Mouse (Mus musculus): Measurements from ENCODE around the gene Trak2.
"Not testable (repeated sequence)": the region's sequence is repeated elsewhere in the genome, so short reads cannot be mapped to it uniquely, and the experiment has no call there.

Trak2 gene

DNA sequence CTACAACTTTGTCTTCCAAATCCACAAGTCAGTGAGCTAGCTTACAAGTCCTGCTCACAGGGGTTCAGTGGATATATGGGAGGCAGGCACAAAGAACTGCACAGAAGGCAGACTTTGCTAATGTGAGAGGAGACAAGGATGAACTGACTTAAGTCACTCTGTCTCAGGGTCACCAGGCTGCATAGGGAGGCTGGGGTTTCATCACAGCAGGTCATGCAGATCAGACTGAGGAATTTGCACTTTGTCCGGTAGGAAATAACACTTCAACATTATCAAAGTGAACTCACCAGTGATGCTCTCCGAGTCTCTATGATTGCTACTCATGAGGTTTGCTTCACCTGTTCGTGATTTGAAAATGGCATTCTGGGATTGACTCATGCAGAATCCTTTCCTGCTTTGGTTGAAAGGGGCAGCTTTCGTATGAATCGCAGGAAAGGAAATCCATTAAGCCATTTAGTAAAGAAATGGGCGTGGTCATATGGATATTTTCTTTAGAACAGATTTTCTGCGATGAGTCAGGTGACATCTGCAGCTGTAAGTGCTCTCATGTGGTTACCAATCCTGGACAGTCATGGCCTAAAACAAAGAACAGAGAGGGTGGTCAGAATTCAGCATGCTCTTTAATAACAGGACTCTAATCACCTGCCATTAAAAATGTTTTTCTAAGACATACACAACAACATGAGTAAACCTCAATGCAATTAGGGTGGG, 27.1 kb downstream of the Trak2 start:
- DNase-seq (ENCODE audit: low read depth, low spot score), result no peak
- H3K36me3 ChIP-seq (ENCODE audit: control insufficient read depth, insufficient read depth, low read length, poor library complexity, severe bottlenecking), result no peaks in the 10 kb centered on the region
- H3K27me3 ChIP-seq (ENCODE audit: control insufficient read depth, insufficient read depth, low read length, poor library complexity, severe bottlenecking), result no peaks in the 10 kb centered on the region

DNA sequence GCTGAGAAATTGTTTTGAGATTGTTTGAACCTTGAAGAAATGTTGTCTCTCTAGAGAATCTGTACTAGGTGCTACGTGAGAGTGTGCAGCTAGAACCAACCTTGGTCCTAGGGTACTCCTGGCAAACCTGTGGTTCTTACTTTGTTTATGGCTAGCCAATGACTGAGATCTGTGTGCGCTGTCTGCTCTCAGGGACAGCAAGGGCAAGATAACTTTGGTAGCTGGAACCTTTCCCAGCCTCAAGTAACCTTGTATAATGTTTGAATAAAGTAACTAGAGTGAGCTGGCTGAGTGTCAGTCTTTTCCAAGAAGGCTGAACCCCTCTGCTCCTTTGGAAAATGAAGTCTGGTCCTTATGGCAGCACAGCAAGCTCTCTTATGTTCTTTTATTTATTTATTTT, 27.7 kb downstream of the Trak2 start:
- H3K27me3 ChIP-seq (ENCODE audit: control insufficient read depth, insufficient read depth, low read length, poor library complexity, severe bottlenecking), result no peaks in the 10 kb centered on the region
- no peaks in the 10 kb centered on the region for H3K36me3 ChIP-seq (ENCODE audit: control insufficient read depth, insufficient read depth, low read length, poor library complexity, severe bottlenecking)
- no peak for DNase-seq (ENCODE audit: low read depth, low spot score)

DNA sequence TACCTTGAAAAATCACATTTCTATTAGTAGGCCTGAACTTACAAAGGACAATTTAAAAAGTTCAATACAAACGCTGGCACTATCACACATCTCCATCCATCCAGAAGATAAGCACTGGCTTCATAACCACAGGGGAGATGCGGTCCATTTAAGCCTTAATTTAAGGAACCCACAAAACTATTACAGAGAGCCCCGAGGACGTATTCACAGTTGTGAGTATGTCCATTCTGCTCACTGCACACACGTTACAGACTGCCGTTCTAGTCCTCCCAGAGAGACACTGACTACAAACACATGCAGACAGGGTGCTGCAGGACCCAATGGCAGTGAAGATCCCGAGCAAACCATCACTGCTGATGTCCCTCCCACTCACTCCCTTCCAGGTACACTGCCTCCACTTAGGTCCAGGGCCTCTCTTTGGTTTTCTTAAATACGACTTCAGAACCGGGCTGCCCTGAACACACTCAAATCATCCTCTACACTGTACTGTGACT, 35.6 kb downstream of the Trak2 start:
- peak; percentile 60 for DNase-seq (ENCODE audit: low read depth, low spot score)
- H3K27me3 ChIP-seq (ENCODE audit: control insufficient read depth, insufficient read depth, low read length, poor library complexity, severe bottlenecking), result no peaks in the 10 kb centered on the region

DNA sequence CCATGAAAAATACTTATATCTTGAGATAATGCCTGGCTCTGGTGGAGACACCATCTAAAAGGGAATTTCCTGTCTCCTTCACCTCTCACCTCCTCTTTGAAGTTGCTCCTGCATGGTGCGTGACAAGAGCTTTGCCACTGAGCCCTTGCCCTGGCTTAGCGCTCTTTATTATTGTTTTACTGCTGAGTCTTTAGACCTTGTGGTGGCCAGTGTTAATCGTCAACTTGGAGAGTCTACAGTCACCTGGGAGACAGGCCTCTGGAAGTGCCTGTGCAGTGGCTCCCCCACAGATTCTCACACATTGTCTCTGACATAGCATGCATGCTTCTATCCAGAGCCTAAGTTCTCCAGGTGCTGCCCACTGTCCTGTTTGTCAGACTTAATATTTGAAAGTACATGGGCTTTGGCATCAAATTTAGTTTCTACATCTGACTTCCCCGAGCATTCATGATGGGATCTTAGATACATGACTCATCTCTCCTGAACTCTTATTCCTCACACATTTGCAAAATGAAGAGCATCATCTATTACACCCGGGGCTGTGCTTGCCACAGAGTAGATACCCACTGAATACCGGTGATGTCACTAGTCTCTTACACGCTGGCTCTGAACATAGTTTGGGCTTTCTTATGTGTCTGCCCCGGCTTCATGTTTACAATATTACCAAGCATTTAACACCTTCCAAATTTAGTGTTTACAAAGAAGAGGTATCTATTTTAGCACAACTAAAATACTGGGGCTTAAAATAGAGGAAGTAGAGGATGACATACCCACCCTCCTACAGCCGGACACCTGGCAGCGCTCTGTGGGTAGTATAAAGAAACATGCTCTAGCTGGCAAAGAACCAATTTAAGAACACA, 36.3 kb downstream of the Trak2 start:
- DNase-seq (ENCODE audit: low read depth, low spot score), result no peak
- H3K27me3 ChIP-seq (ENCODE audit: control insufficient read depth, insufficient read depth, low read length, poor library complexity, severe bottlenecking), result no peaks in the 10 kb centered on the region
- 0 out of 2 replicates have a peak, but pooled peaks cover 4% of the 10 kb centered on the region for H3K36me3 ChIP-seq (ENCODE audit: control insufficient read depth, insufficient read depth, low read length, poor library complexity, severe bottlenecking)

More for the DNA sequence above, 35.6 kb downstream of the Trak2 start:
- 0 out of 2 replicates have a peak, but pooled peaks cover 4% of the 10 kb centered on the region for H3K36me3 ChIP-seq (ENCODE audit: control insufficient read depth, insufficient read depth, low read length, poor library complexity, severe bottlenecking)

DNA sequence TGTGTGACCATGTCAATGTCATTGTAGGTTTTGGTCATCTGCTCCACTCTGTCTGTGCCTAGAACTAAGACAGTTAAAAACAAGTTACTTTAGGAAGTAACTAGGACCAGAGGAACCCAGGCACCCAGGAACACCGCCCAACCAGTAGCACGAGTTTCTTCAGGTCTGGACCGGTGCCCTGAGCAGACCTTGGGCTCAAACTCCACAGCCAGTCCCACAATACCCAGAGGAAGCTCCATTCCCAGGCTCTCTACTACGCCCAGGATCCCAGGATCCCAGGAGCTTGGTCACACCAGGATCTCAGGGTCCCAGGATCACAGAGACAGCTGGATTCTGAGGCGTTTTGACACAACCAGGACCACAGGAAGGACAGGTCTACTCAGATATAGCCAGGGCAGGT, 46.6 kb downstream of the Trak2 start:
- Histone ChIP-seq H3K36me3 (ENCODE audit: control insufficient read depth, insufficient read depth, low read length, poor library complexity, severe bottlenecking) (no peaks in the 10 kb centered on the region; the same call in 1 of the 2 replicates), H3K27me3 (ENCODE audit: control insufficient read depth, insufficient read depth, low read length, poor library complexity, severe bottlenecking) (no peaks in the 10 kb centered on the region)
- no peak for DNase-seq (ENCODE audit: low read depth, low spot score)

DNA sequence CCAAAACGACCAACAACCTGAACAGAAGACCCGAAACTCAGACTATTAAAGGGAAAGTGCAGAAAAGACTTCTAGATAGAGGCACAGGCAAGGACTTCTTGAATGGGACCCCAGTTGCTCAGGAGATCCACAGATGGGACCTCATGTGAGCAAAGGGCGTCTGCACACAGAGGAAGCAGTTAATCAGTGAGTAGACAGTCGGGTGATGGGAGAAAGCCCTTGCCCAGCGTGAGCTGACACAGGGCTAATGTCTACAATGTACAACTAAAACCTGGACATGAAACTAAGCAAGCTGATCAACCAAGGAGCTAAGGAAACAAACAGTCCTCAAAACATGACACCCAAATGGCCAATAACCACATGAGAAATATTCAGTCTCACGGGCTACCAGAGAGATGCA, 55.7 kb downstream of the Trak2 start:
- H3K27me3 ChIP-seq (ENCODE audit: control insufficient read depth, insufficient read depth, low read length, poor library complexity, severe bottlenecking), result no peaks in the 10 kb centered on the region; the same call in 1 of the 2 replicates
- DNase-seq (ENCODE audit: low read depth, low spot score), result no peak
- H3K36me3 ChIP-seq (ENCODE audit: control insufficient read depth, insufficient read depth, low read length, poor library complexity, severe bottlenecking), result peaks cover 19% of the 10 kb centered on the region

DNA sequence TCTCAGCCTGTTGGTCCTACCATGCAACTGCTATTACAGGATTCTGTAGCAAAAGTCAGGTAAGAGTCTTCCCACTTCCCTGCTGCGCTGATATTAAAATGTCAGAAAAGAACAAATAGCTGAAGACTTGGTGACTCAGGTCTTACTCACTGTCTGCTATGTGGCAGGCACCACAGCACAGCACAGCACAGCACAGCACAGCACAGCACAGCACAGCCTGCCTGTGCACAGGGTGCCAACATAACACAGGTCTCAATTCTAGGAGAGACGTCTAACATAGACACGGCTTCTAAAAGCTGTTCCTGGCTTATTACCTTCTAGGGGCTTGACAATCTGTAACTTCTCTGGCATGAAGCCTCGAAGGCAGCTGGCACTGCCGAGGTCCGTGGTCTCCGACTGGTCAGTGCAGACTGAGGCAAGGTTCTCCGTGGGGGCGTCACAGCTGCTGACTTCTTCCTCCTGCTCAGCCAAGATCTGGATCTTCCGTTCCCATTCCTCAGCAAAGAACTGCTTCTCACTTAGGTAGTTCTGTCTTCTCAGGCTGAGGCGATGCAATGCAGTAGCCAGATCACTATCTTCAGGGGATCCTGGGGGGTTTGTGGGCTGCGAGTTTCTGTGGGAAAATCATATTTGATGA, 63.5 kb downstream of the Trak2 start:
- DNase-seq (ENCODE audit: low read depth, low spot score), result no peak
- Histone ChIP-seq H3K27me3 (ENCODE audit: control insufficient read depth, insufficient read depth, low read length, poor library complexity, severe bottlenecking) (no peaks in the 10 kb centered on the region), H3K36me3 (ENCODE audit: control insufficient read depth, insufficient read depth, low read length, poor library complexity, severe bottlenecking) (peaks cover 27% of the 10 kb centered on the region)

DNA sequence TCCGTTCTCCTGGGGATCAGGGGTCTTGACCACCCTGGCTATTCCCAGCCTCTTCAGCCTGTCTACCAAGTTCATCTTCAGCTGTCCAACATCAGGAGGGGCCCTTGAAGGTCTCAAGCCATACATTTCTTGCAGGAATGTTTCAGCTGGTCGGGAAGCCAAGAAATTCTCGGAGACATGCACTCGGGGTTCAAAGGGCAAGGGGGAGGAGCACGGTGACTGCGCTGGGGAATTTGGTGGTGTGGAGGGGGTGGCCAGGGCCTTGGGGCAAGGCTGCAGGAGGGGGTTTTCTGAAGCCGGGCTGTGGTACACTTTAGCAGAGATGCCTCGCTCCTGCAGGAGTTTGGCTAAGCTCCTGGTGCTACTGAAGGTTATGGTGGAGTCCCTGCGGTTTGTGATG, 69.5 kb downstream of the Trak2 start:
- DNase-seq (ENCODE audit: low read depth, low spot score), result no peak
- H3K36me3 ChIP-seq (ENCODE audit: control insufficient read depth, insufficient read depth, low read length, poor library complexity, severe bottlenecking), result peaks cover 19% of the 10 kb centered on the region
- H3K27me3 ChIP-seq (ENCODE audit: control insufficient read depth, insufficient read depth, low read length, poor library complexity, severe bottlenecking), result no peaks in the 10 kb centered on the region

DNA sequence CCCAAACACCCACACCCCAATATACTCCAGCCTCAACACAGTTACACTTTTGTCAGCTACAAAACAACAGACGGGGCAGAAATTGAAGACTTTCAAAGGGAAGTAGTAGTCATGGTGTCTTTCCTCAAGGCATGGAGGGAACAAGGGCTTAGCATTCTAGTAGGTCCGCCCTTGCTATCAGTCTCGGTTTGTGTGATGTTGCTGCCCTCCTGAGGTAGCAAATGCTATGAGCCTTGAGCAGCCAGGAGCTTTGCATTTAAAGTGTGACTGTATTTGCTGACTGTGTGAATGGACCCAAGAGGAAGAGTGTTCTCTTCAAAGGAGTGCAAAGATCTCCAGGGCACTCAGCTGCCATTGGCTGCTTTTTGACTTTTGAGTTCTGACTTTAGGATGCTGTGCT, 75.7 kb downstream of the Trak2 start:
- not testable (repeated sequence) for H3K36me3 ChIP-seq (ENCODE audit: control insufficient read depth, insufficient read depth, low read length, poor library complexity, severe bottlenecking)
- DNase-seq (ENCODE audit: low read depth, low spot score), result peak; percentile 84

DNA sequence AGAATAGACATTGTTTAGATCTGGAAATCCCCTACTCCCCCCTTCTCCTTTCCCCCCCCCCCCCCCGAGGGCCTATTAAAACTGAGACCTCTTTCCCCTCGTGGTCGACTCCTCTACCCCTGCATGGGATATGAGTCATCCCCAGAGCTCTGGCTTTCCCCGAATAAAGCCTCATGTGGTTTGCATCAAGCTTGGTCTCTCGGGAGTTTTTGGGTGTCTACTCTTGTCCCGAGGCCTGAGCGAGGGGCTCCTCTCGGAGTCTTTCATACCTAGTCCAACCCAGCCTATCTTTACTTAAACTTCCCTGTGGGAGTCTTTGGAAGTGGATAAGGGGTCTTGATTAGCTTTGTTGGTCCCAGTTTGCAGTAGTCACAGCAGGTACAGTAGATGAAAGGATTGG, 80.8 kb downstream of the Trak2 start:
- not testable (repeated sequence) for H3K27me3 ChIP-seq (ENCODE audit: control insufficient read depth, insufficient read depth, low read length, poor library complexity, severe bottlenecking); DNase-seq (ENCODE audit: low read depth, low spot score); H3K36me3 ChIP-seq (ENCODE audit: control insufficient read depth, insufficient read depth, low read length, poor library complexity, severe bottlenecking)

More for the DNA sequence above, 75.7 kb downstream of the Trak2 start:
- not testable (repeated sequence) for H3K27me3 ChIP-seq (ENCODE audit: control insufficient read depth, insufficient read depth, low read length, poor library complexity, severe bottlenecking)

DNA sequence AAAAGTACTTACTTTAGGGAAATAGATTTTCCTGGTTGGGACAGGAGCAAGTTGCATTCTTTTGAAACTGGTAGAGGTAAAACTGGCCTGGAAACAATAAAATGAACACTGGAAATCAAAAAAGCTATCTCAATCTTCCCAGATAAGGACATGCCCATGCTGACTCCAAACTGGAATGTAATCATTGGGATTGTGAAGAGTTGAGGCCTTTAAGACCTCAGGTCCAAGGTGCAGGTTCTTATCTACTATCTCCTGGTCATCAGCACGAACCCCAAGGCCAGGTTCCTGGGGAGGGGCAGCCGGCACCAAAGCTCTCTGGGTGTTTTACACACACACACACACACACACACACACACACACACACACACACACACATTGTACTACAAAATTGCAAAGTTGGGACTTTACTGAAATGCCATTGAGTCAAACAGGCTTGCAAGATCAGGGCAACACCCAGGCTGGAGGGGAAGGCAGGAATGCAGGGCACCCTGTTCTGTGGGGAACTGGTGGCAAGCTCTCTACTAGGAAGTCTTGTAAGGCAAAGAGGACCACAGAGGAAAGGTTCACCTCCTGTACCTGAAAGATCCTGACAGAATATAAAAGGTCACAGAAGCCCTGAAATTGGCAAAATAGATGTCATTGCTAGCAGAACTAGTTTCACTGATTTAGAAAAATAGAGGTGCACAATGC, 81.6 kb downstream of the Trak2 start:
- H3K27me3 ChIP-seq (ENCODE audit: control insufficient read depth, insufficient read depth, low read length, poor library complexity, severe bottlenecking); H3K36me3 ChIP-seq (ENCODE audit: control insufficient read depth, insufficient read depth, low read length, poor library complexity, severe bottlenecking); DNase-seq (ENCODE audit: low read depth, low spot score): not testable (repeated sequence)

DNA sequence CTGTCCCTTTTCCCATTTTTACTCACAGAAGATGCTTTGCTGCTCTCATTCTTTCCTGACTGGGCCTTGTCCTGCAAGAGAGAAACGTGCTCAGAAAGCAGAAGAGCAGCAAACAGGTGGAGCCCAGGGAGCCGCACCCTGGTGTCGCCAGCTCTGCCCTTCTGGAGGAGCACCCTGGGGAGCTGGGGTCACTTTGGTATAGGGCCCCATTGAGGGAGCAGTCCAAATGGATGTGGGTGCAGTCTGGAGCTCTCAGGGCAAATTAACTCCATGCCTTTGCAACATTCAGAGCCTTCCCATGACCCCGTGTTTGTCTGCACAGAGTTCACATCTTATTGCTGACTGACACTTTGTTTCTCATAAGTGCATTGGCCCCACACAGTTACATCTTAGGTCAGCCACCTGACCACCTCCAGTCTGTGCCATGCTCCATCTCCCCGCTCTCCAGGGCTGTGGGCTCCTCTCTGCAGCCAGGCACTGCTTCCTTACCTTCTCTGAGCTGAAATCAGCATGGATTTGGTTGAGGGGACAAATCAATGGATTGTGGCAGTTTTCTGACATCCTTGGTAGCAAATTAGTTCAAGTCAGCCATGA, 82.4 kb downstream of the Trak2 start:
- not testable (repeated sequence) for H3K27me3 ChIP-seq (ENCODE audit: control insufficient read depth, insufficient read depth, low read length, poor library complexity, severe bottlenecking); H3K36me3 ChIP-seq (ENCODE audit: control insufficient read depth, insufficient read depth, low read length, poor library complexity, severe bottlenecking); DNase-seq (ENCODE audit: low read depth, low spot score)

DNA sequence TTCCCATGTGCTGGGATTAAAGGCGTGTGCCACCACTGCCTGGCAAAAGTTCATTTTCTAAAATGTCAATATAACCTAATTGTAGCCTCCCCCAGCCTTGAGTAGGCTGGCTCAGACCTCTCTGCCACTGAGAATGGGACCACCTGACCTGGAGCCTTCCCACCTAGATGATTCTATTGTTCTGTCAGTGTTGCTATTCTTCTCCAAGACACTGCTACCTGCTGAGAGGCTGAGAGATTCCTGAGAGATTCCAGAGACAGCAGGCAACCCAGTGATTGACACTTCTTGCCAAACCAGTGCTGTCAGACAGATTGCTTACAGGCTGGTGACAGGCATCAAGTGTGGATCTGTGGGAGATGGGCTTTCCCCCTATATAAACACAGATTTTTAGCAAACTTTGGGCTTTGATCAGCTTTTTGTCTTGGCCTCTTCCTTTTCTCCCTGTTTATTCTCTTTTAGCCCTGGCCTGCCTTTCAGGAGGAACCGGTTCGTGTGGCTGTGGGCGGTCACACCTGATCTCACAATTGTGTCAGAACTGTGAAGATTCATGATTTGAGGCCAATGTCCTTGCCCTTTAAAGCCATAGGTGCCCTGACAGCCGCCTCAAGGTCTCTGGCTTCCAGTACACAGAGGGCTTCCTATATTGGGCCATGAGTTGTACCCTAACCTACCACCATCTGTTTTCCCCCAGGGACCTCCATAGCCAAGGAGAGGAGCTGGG, 83.2 kb downstream of the Trak2 start:
- peak; percentile 26 for DNase-seq (ENCODE audit: low read depth, low spot score)
- Histone ChIP-seq H3K27me3 (ENCODE audit: control insufficient read depth, insufficient read depth, low read length, poor library complexity, severe bottlenecking) (no peaks in the 10 kb centered on the region), H3K36me3 (ENCODE audit: control insufficient read depth, insufficient read depth, low read length, poor library complexity, severe bottlenecking) (0 out of 2 replicates have a peak, but pooled peaks cover 2% of the 10 kb centered on the region)
